Mouse (Mus musculus): ENCODE results near the gene Hpd.

Hpd gene

DNA sequence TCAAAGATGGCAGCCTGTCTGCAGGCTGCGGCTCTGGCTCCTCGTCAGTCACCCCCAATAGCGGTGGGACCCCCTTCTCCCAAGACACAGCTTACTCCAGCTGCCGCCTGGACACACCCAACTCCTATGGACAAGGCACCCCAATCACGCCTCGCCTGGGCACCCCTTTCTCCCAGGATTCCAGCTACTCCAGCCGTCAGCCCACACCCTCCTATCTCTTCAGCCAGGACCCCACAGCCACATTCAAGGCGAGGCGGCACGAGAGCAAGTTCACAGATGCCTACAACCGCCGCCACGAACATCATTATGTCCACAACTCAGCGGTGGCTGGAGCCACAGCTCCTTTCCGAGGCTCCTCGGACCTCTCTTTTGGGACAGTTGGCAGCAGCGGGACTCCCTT lies 35.0 kb downstream of the Hpd start:
- DNase-seq (ENCODE audit: low spot score): no peak

DNA sequence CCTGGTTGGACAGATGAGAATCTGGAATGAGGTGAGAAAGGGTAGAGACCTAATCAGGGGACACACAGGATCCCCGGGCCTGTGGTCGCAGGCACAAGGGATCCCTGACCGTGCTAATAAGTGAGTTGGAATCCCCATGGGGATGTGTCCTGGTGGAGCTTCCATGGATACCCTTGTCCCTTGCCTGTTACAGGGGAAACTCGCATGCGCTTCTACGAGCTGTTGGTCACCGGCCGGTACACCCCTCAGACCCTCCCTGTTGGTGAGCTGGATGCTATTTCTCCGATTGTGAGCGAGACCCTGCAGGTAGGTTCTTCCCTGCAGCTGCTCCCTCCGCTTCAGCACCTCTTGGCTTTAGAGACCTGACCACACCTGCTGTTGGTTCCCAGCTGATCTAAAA lies 36.2 kb downstream of the Hpd start:
- DNase-seq (ENCODE audit: low spot score): no peak

- DNase-seq (ENCODE audit: low spot score): no peak
These were observed 37.6 kb downstream of the Hpd start for GRCm38 (mm10) chr5:123144746-123145590.

GRCm38 (mm10) chr5:123143971-123144745 lies 38.4 kb downstream of the Hpd start:
- DNase-seq (ENCODE audit: low spot score): no peak

GRCm38 (mm10) chr5:123143251-123143970 lies 39.1 kb downstream of the Hpd start:
- no peak for DNase-seq (ENCODE audit: low spot score)

- DNase-seq (ENCODE audit: low spot score): no peak
These were observed 40.1 kb downstream of the Hpd start, which contains the start of gene Setd1b for GRCm38 (mm10) chr5:123142161-123143157. Gene Setd1b, plus strand, starts transcription at chr5:123142193.

DNA sequence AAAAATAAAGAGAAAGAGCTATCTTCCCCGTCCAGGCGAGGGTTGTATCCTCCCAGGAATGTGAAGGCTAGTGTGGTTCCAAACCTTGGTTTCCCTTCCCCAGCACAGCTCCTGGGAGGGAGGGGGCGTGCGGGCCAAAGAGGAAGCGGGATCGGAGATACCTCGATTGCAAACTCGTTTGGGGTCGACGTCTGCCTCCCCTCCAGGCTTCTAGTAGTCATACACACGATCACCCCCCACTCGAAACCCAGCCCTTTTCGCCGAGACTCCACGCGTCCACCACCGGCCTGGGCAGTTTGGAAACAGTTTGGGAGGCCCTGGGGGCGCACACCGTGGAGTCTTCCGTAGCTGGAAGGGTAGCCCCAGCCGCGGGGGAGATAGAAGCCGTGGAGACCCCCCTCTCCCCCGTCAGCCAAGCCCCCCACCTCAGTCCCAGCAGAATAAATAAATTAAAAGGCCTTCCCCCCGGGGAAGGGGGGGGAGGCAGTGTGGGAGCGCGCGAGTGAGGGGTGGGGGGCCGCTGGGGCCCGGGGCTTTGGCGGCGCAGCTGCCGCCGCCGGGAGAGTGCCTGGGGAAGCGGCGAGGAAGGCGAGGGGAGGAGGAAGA lies 40.9 kb downstream of the Hpd start:
- DNase-seq (ENCODE audit: low spot score): no peak

DNA sequence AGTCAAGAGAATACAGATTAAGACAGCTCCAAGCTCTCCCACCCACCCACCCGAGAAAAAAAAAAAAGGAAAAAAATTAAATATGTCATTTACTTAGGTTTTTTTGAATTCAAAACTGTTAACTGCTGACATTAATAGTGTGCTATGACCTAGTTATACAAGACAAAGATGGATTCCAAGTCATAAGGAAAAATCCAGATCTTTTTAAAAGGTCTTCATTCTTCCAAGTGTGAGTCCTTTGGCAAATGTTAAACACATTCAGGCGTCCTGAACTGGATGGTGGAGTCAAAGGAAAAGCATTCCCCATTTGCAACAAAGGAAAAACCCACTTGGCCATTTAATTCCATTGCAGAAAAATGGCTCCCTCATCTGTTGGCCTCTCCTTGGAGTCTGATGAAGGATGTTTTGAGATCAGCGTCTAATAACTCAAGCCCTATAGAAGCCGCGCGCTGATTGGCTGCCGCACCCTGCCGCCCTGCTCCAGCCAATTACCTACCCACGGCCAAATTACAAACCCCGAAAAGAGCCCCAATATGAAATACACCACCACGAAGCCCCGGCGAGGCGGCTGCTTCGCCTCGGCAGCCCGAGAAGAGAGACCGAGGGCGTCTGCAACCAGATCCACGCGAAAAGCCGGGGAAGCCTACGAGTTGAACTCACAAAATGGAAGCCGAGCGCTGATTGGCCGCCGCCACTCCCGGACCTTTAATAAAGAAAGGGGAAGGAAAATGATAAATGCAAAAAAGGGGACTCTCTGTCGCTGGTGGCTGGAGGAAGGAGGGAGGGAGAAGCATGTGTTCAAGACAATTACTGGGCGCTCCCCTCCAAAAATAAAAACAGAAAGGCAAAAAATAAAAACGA lies 41.6 kb downstream of the Hpd start:
- peak; percentile 94 for DNase-seq (ENCODE audit: low spot score)

DNA sequence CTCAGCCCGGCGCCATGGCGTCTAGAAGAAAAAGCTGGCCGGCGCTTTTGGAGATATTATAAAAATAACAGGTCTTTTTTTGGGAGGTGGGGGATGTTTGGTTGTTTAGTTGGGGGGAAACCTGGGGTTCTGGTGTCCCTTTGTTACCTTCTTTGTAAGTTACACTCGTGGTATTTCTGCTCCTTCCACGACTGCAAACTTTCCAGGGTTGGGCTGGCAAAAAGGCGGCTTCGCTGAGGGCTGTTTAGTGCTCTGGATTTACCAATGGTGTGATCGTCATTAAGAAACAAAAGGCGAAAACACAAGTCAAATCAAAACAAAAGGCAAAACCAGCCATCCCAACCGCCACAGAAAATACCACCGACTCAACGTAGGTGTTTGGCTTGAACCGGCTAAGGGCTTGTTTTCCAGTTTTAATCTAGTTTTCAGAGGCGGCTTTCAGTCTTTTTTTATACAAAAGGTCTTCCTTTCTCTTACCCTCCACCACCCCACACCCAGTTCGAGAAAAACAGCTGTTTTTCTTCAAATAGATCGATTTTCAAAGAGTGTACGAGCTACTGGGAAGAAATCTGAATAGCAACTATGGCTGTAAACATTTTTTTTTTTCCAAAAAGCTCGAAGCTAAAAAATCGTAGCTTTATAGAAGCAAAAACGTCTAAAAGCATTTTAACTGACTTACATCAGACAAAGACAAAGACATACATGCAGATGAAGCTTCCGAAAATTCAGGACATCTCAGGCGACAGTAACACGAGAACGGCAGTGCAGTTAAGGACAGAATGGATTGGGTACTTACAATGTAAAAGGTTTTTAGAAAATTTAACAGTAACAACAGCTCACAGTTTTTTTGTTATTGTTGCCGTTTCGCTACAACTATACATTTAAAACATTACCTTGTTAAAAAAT lies 42.6 kb downstream of the Hpd start:
- no peak for DNase-seq (ENCODE audit: low spot score)

DNA sequence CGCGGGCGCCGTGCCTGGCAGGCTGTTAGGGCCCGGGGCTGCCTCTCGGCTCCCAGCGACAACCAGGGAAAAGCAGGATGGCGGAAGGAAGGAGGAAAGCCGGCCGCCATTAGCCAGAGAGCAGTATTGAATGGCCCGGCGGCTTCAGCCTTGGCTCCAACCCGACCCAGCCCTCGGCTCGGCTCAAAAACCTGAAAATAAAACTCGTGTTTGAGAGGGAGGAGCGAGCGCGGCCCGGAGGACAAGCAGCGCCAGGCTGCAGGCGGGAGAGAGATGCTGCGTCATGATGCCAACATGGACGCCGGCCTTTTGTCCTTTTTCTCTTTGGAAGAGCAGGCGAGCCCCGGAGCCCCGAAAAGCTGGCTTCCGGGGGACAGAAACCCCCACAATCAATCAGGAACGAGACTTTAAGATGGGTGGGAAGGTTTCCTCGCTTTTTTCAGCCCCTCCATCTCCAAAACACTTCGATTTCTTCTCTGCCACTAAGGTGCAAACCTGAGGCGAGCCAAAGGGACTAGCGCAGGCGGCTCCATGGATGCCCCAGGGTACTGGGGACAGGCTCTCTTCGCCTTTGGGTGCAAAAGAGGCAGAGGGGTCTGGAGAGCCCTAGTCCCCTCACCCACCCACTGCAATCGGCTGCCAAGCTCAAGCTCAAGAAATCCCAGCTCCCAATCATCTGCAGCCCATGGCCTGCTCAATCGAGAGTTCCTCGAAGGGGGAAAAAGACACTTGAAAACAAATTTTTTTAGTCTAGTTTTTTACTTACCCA lies 43.4 kb downstream of the Hpd start:
- DNase-seq (ENCODE audit: low spot score): peak; percentile 86

DNA sequence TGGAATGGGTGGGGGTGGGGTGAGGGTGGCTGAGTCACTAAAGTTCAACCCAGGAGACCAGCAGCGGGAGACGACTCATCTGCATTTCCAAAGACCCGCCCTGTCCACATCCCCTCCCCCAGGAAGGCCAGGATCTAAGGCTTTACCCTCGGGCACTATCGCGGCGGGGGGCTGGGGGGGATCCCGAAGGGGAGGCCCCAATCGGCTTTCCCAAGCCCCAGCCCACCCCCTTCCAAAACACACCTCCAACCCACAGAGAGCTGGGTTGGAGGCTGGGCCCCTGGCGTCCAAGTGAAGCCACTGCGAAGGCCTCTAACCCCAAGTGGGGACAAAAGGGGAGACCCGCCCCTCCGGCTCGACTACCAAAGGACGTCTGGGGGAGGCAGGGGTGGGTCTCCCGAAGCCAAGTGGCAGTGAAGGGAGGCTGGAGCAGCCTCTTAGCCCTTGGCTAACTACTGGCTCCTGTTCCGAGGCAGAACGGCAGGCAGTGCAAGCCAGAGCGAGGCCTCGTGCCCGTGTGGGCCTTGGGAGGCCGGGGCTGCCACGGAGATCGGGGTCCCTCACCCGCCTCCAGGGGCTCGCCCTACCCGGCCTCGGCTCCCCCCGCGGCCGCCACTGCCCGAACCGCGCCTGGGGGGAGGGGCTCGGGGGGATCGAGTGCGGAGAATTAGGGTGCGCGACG lies 44.2 kb downstream of the Hpd start:
- peak; percentile 76 for DNase-seq (ENCODE audit: low spot score)

DNA sequence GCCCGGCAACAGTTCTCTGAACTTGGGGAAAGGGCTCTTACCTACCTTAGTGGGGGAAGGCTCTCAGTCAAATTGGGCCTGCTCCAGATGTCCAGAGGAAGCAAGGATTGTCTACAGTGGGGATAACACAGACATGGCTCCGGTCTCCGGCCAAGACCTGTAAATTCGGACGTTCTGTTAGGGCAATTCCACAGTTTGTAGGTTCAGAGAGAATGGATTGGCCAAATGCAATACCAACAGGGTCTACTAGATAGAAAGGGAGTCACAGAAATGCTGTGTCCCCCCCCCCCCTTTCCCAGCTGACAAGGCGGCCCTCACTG lies 44.7 kb downstream of the Hpd start:
- no peak for DNase-seq (ENCODE audit: low spot score)

- DNase-seq (ENCODE audit: low spot score): peak; percentile 92
These were observed 45.2 kb downstream of the Hpd start for GRCm38 (mm10) chr5:123137044-123137909.

DNA sequence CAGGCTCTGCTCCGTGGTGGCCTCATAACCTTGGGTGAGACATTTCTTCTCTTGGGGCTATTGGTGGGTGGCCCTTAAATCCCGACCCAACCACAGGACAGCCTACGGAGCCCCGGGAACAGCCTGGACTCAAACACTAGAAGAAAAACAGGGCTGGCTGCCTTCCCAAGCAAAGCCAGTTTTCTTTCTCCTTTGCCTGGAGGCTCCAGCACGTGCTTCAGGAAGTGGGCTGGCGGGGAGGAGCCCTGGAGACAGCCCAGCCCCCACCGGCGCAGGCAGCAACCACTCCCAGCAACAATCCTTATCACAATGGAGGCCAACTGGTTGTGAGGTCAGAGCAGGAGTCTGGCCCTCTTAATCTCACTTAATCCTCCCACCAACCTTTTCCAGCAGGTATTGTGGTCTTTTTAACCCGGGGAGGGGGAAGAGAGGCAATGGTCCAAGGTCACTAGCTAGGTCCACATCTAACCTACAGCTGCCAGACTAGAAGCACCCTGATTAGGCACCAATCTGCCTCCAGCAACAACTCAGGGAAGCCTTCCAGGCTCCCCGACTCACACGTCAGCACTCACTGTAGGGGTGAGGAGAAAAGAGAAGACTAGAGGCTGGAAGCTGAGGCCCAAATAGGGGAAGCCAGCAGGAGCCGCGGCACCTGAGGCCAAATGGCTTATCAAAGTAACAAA lies 46.0 kb downstream of the Hpd start:
- peak; percentile 97 for DNase-seq (ENCODE audit: low spot score)

GRCm38 (mm10) chr5:123135471-123136360 lies 46.8 kb downstream of the Hpd start:
- peak; percentile 95 for DNase-seq (ENCODE audit: low spot score)

All from lung, postnatal 25 days (tissue).